Mouse (Mus musculus): ENCODE measurements around the gene Oxct2a. TPM values are rescaled to one million over a fixed set of nuclear protein-coding genes. Genes with fewer than 3 reads are reported as not detected.
"Not testable (repeated sequence)": the region's sequence is repeated elsewhere in the genome, so short reads cannot be mapped to it uniquely, and the experiment has no call there.

Gene Oxct2a
- polyA plus RNA-seq, 1 experiment from 2014 or later: not detected

DNA sequence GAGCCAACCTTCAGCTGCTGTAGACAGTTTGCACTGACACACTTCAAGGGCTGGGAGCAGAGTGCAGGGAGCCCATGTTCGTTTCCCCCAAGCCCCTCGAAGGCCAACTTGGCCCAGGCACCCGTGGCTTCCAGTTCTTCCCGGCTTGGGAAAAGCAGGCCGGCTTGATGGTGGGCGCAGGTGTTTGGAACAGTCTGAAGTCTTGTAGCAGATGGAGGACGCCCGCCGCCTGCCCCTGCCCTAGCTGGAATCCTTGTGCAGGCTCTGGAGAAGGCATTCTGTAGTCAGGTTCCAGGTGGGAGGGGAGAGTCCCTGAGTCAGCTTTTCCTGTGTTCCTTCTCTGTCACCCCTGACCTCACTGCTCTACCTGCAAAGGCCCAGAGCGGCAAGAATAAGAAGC is 16.4 kb downstream of the Oxct2a start:
- Histone ChIP-seq H3K9me3 (0 out of 2 replicates have a peak, but pooled peaks cover 5% of the 10 kb centered on the region), H3K27ac (replicated peaks) (no peak overlapping the region), H3K4me3 (no peak overlapping the region), H3K36me3 (replicated peaks) (peaks cover 43% of the 10 kb centered on the region), H3K27me3 (replicated peaks; ENCODE audit: low read depth, poor library complexity, severe bottlenecking) (no peaks in the 10 kb centered on the region), H3K4me1 (peaks cover 12% of the 10 kb centered on the region; the same call in 1 of the 2 replicates)
- DNase-seq (ENCODE audit: low spot score): no peak
- 91% methylated on average over 10 of the region's 10 CpGs for WGBS

DNA sequence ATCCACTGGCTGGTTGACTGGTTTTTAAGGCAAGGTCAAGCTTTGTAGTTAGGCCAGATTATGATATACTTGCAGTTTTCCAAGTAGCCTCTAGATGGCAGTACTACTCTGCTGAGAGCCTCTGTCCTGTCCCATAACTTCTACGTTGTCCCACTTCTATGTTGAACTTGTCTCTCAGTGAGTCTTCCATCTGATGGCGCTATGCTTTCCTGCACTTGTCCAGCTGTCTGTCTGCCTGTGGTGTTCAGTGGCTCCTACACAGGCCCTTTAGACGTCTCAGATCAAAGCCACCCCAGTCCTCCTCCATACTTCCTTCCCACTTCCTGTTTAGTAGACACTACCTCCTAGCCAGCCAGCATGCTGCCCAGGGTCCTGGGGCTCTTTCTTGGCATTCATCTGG is 17.6 kb downstream of the Oxct2a start:
- peaks cover 8% of the 10 kb centered on the region; the same call in 1 of the 2 replicates for H3K4me1 ChIP-seq
- H3K27me3 ChIP-seq (replicated peaks; ENCODE audit: low read depth, poor library complexity, severe bottlenecking): no peaks in the 10 kb centered on the region
- no peak overlapping the region for H3K27ac ChIP-seq (replicated peaks)
- 40% methylated on average over 3 of the region's 3 CpGs for WGBS
- H3K4me3 ChIP-seq: no peak overlapping the region
- DNase-seq (ENCODE audit: low spot score): peak; percentile 32
- peaks cover 53% of the 10 kb centered on the region for H3K36me3 ChIP-seq (replicated peaks)
- 0 out of 2 replicates have a peak, but pooled peaks cover 2% of the 10 kb centered on the region for H3K9me3 ChIP-seq

DNA sequence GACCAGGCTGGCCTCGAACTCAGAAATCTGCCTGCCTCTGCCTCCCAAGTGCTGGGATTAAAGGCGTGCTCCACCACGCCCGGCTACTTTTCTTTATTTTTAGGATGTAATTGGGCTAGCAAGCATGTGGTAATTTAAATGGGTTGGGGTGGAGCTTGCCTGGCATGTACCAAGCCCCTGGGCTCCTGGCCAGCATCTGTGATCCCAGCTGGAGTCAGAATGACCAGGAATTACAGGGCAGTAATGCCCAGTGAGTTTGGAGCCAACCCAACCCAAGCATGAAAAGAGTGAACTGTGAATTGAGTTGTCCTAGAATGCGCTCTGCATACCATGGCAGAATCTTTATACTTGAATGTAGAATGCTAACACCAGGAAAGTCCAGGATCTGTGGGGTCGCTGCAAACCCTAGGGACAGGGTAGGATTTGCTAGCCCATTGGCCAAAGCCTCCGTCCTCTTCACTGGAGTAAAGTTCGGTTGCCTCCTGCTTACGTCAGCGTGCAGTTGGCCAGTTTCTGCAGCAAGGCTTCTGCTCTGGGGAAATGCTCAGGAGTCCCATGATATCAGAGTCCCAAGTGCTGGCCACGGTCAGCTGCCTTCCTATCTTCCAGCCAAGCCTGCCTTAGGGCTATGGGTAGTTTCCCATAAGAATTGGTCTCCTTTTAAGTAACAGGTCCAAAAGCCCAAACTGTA is 24.3 kb downstream of the Oxct2a start:
- Histone ChIP-seq H3K9me3 (0 out of 2 replicates have a peak, but pooled peaks cover 2% of the 10 kb centered on the region), H3K4me1 (no peaks in the 10 kb centered on the region), H3K4me3 (no peak overlapping the region), H3K27ac (replicated peaks) (no peak overlapping the region), H3K27me3 (replicated peaks; ENCODE audit: low read depth, poor library complexity, severe bottlenecking) (no peaks in the 10 kb centered on the region), H3K36me3 (replicated peaks) (peaks cover 99% of the 10 kb centered on the region)
- WGBS: 95% methylated on average over 11 of the region's 11 CpGs
- DNase-seq (ENCODE audit: low spot score): no peak

DNA sequence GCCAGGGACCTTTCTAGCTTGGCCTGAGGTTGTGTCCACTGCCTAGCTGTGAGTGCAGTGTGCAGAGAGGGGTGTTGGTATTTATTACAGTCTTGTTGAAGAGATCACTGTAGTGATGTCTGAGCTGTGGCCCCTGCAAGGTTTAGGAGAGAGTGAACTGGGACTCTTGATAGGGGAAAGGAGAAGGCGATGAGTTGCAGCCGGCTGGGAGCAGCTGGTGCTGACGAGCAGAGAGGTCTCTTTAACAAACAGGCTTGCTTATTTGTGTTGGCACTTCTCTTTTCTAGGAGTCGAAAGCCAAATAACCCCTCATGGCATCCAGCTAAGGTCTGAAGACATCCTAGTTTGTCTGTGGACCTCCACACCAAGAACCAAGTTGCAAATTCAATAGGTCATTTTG is 25.2 kb downstream of the Oxct2a start:
- Histone ChIP-seq H3K27ac (replicated peaks) (no peak overlapping the region), H3K27me3 (replicated peaks; ENCODE audit: low read depth, poor library complexity, severe bottlenecking) (no peaks in the 10 kb centered on the region), H3K4me1 (no peaks in the 10 kb centered on the region), H3K9me3 (no peaks in the 10 kb centered on the region), H3K4me3 (no peak overlapping the region), H3K36me3 (replicated peaks) (peaks cover 99% of the 10 kb centered on the region)
- no peak for DNase-seq (ENCODE audit: low spot score)
- 88% methylated on average over 4 of the region's 4 CpGs for WGBS

DNA sequence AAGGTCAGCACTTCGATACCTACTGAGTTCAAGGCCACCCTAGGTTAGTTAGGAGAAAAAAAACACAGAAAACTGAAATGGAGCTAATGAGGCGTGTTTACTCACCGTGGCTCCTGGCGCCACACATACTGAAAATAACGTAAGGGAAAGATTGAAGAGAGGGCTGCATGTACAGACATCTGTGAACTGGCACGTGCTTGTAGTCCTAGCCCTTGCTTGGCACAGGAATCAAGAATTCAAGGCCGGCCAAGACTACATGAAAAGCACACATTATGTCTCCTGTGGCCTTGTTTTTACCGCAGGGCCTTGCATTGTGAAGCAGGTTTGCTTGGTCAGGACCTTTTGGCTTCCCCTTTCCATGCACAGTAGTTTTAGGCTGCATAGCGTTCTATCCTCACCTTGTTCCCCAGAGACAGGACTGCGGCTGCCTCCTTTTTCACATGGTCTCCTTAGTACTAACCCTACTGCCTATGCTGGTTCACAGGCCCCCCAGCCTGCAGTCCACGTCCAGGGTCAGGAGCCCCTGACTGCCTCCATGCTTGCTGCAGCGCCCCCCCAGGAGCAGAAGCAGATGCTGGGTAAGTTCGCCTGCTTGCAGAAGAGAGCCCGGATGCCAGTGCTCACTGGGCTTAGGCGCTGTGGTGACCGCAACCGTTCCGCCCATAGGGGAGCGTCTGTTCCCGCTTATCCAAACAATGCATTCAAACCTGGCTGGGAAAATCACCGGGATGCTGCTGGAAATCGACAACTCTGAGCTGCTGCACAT is 26.1 kb downstream of the Oxct2a start:
- 92% methylated on average over 22 of the region's 22 CpGs for WGBS
- Histone ChIP-seq H3K27me3 (replicated peaks; ENCODE audit: low read depth, poor library complexity, severe bottlenecking) (no peaks in the 10 kb centered on the region), H3K4me1 (no peaks in the 10 kb centered on the region), H3K27ac (replicated peaks) (no peak overlapping the region), H3K4me3 (no peak overlapping the region), H3K9me3 (no peaks in the 10 kb centered on the region), H3K36me3 (replicated peaks) (peaks cover 99% of the 10 kb centered on the region)
- no peak for DNase-seq (ENCODE audit: low spot score)

DNA sequence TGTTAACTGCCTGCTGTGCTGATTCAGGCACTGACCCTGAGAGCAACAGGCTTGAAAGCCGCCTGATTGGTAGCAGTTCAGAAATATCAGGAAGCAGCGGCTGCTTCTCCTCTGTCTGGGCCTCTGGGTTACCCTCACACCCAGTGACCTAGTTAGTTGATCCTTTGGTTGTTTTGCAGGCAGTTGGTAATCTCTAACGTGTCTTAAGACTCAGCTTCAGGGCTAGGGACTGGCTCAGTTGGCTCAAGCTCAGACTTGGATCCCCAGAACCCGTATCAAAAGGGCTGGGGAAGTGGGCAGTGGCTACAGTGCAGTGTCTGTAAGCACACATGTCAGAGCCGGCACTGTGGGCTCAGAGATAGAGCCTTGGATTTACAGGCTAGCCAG is 27.3 kb downstream of the Oxct2a start:
- H3K27me3 ChIP-seq (replicated peaks; ENCODE audit: low read depth, poor library complexity, severe bottlenecking): no peaks in the 10 kb centered on the region
- no peaks in the 10 kb centered on the region for H3K9me3 ChIP-seq
- peaks cover 99% of the 10 kb centered on the region for H3K36me3 ChIP-seq (replicated peaks)
- no peak overlapping the region for H3K4me3 ChIP-seq
- no peak overlapping the region for H3K27ac ChIP-seq (replicated peaks)
- 83% methylated on average over 5 of the region's 5 CpGs for WGBS
- DNase-seq (ENCODE audit: low spot score): no peak
- H3K4me1 ChIP-seq: no peaks in the 10 kb centered on the region

DNA sequence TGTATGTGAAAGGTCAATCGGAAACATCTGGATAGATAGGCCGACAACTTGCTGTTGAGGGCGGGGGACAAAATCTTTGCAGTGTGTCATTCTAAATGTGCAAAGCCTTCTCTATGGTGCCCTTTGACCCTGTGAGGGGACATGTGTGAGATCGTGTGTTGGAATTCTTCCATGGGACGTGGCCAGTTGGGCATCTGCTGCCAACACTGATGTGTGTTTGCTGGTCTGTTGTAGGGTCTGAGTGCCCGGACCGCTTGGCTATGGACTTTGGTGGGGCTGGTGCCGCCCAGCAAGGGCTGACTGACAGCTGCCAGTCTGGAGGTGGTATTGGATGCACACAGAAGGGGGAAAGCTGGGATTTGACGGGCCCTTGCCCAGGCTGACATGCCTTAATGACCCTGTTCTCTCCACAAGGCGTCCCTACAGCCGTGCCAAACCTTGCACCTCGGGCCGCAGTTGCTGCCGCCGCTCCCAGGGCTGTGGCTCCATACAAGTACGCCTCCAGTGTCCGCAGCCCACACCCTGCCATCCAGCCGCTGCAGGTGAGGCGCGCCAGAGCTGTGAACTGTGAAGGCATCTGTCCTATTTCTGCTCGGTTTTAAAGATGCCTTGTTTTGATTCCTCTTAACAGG is 27.8 kb downstream of the Oxct2a start:
- no peaks in the 10 kb centered on the region for H3K4me1 ChIP-seq
- H3K27me3 ChIP-seq (replicated peaks; ENCODE audit: low read depth, poor library complexity, severe bottlenecking): no peaks in the 10 kb centered on the region
- H3K27ac ChIP-seq (replicated peaks): no peak overlapping the region
- 88% methylated on average over 21 of the region's 21 CpGs for WGBS
- no peak overlapping the region for H3K4me3 ChIP-seq
- peaks cover 99% of the 10 kb centered on the region for H3K36me3 ChIP-seq (replicated peaks)
- no peak for DNase-seq (ENCODE audit: low spot score)
- no peaks in the 10 kb centered on the region for H3K9me3 ChIP-seq

DNA sequence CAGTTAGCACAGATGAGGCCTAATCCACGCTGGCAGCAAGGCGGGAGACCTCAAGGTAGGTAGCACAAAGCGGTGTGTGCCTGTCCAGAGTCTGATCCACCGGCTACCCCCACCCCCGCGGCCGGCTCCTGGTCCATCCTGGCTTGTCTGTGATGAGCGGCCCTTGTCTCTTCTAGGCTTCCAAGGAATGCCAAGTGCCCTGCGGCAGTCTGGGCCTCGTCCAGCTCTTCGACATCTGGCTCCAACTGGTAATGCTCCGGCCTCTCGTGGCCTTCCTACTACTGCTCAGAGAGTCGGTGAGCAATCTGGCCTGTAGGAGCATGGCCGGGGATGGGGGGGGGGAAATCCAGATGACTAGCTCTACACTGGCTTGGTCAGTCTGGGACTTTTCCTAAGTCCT is 28.4 kb downstream of the Oxct2a start:
- WGBS: 85% methylated on average over 15 of the region's 15 CpGs
- DNase-seq (ENCODE audit: low spot score); H3K4me3 ChIP-seq; H3K9me3 ChIP-seq; H3K27me3 ChIP-seq (replicated peaks; ENCODE audit: low read depth, poor library complexity, severe bottlenecking); H3K27ac ChIP-seq (replicated peaks); H3K4me1 ChIP-seq: not testable (repeated sequence)
- H3K36me3 ChIP-seq (replicated peaks): peaks cover 99% of the 10 kb centered on the region

DNA sequence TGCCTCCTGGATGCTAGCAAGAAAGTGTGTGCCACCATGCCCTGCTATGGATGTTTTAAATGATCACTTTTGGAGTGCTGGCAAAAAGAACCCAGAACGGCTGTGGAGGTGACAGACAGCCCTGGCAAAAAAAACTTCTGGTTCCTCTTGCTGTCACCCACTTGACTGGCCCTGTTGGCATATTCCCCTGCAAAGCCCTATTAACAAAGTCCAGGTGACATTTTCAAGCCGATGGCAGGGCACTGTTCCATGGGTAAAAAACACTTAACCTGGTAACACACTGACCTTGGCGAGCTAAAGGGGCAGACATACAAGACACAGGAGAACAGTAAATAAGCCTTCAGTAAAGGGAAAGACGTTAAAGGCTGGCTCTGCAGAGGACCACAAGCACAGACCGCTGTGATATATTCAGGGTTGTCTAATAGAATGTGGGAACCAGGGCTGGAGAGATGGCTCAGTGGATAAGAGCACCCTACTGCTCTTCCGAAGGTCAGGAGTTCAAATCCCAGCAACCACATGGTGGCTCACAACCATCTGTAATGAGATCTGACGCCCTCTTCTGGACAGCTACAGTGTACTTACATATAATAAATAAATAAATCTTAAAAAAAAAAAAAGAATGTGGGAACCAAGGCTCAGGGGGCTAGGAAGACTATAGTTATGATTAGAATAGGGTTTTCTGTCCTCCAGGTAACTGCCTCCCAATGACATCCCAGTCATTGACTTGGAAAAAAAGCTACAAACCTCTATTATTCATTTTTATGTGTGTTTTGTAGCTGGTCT is 29.6 kb downstream of the Oxct2a start:
- Histone ChIP-seq H3K4me3 (no peak overlapping the region), H3K4me1 (peaks cover 11% of the 10 kb centered on the region), H3K36me3 (replicated peaks) (peaks cover 99% of the 10 kb centered on the region), H3K27me3 (replicated peaks; ENCODE audit: low read depth, poor library complexity, severe bottlenecking) (no peaks in the 10 kb centered on the region), H3K27ac (replicated peaks) (no peak overlapping the region), H3K9me3 (no peaks in the 10 kb centered on the region)
- DNase-seq (ENCODE audit: low spot score): no peak
- 84% methylated on average over 7 of the region's 7 CpGs for WGBS

DNA sequence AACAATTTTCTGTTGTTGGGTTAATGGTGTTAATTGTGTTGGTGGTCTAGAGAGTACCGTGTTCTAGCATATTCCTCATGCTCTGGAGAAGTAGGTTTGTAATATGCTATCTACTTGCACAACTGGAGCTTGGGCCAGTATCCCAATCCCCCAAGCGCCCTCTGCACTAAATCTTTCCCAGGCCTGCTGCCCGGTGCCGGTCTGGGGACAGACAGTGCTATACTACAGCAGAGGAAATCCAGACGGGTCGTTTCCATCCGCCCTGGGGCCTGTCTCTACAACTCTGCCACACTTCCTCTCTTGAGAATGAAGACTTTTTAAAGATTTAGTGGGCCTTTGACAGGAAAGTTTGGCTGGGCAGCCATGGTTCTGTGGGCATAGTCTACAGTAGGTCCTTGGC is 30.4 kb downstream of the Oxct2a start:
- peaks cover 16% of the 10 kb centered on the region for H3K4me1 ChIP-seq
- no peaks in the 10 kb centered on the region for H3K9me3 ChIP-seq
- 82% methylated on average over 7 of the region's 7 CpGs for WGBS
- H3K4me3 ChIP-seq: no peak overlapping the region
- H3K27me3 ChIP-seq (replicated peaks; ENCODE audit: low read depth, poor library complexity, severe bottlenecking): no peaks in the 10 kb centered on the region
- DNase-seq (ENCODE audit: low spot score): no peak
- peaks cover 100% of the 10 kb centered on the region for H3K36me3 ChIP-seq (replicated peaks)
- H3K27ac ChIP-seq (replicated peaks): no peak overlapping the region

DNA sequence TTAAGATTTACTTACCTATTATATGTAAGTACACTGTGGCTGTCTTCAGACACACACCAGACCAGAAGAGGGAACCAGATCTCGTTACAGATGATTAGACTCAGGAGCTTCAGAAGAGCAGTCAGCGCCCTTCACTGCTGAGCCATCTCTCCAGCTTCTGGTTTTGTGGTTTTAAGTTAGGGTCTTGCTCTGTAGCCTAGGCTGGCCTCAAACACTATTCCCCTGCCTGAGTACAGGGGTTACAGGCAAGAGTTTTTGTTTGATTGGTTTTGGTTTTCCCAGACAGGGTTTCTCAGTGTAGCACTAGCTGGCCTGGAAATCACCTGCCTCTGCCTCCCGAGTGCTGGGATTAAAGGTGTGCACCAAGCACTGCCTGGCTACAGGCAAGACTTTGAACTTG is 31.0 kb downstream of the Oxct2a start:
- peaks cover 20% of the 10 kb centered on the region for H3K4me1 ChIP-seq
- H3K36me3 ChIP-seq (replicated peaks): peaks cover 100% of the 10 kb centered on the region
- 81% methylated on average over 3 of the region's 3 CpGs for WGBS
- no peak for DNase-seq (ENCODE audit: low spot score)
- H3K27ac ChIP-seq (replicated peaks): no peak overlapping the region
- no peaks in the 10 kb centered on the region for H3K27me3 ChIP-seq (replicated peaks; ENCODE audit: low read depth, poor library complexity, severe bottlenecking)
- no peaks in the 10 kb centered on the region for H3K9me3 ChIP-seq
- no peak overlapping the region for H3K4me3 ChIP-seq

DNA sequence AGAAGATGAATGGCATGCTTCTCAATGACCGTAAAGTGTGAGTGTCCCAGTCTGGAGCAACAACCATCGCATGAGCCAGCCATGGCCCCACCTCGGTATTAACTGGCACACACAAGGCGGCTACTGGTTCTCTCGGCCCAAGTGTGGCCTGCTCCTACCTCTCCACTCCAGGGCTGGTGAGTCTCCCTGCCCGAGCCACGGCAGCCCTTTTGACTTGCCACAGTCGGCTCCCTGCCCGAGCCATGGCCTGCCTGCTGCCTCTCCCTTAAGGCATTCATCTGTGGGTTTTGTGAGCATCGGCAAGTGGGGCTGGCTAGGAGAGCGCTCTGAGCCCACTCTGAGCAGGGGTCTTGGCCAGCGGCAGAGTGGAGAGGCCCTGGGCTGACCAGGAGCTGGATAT is 34.4 kb downstream of the Oxct2a start:
- DNase-seq (ENCODE audit: low spot score): no peak
- no peak overlapping the region for H3K4me3 ChIP-seq

More for the DNA sequence above, 34.4 kb downstream of the Oxct2a start:
- no peak overlapping the region for H3K27ac ChIP-seq (replicated peaks)
- no peaks in the 10 kb centered on the region for H3K9me3 ChIP-seq
- H3K27me3 ChIP-seq (replicated peaks; ENCODE audit: low read depth, poor library complexity, severe bottlenecking): no peaks in the 10 kb centered on the region
- 88% methylated on average over 12 of the region's 12 CpGs for WGBS
- peaks cover 100% of the 10 kb centered on the region for H3K36me3 ChIP-seq (replicated peaks)
- peaks cover 39% of the 10 kb centered on the region for H3K4me1 ChIP-seq
